Mouse (Mus musculus) G1E (cell line): Measurements from ENCODE around the gene Fam89a.

Source experiments
- CTCF ChIP-seq: IDR thresholded peaks from 2 replicates; pipeline ENCODE4 v1.5.1; 2012; ENCODE audit warnings: low read depth, low read length, inconsistent platforms, mixed read lengths
- GATA1 ChIP-seq: IDR thresholded peaks from 2 replicates; pipeline ENCODE4 v1.6.1; 2012; ENCODE audit warnings: borderline replicate concordance, low read length, inconsistent platforms, mixed read lengths
- POLR2AphosphoS5 ChIP-seq: IDR thresholded peaks from 2 replicates; pipeline ENCODE4 v1.6.1; 2012; ENCODE audit warnings: low read depth, low read length, inconsistent platforms; ENCODE audit not compliant: insufficient replicate concordance
- TAL1 ChIP-seq: conservative IDR thresholded peaks from 2 replicates; pipeline ENCODE4 v1.6.1; 2012; ENCODE audit warnings: low read depth, low read length, inconsistent platforms, mixed read lengths

- TF ChIP-seq CTCF (no peak), GATA1 (no peak), TAL1 (no peak), POLR2AphosphoS5 (no peak)
Observed at GRCm38 (mm10) chr8:124751709-124752173, at the start of gene Fam89a.
